Mouse (Mus musculus) brown adipose tissue, adult 24 weeks (tissue): ENCODE results near the gene Fbxl17. TPM values are rescaled to one million over a fixed set of nuclear protein-coding genes. Genes with fewer than 3 reads are reported as not detected.

ENCODE experiments used
- H3K27ac ChIP-seq: fragments of 200-500 bp; replicated peaks from 2 replicates; pipeline ENCODE4 v1.5.1; 2012; ENCODE audit warnings: low read depth, mild to moderate bottlenecking, low read length
- H3K4me1 ChIP-seq: fragments of 200-500 bp; 2 replicates; pipeline ENCODE4 v1.6.1; 2012; ENCODE audit warnings: low read length, mixed read lengths; ENCODE audit not compliant: control insufficient read depth, insufficient read depth, insufficient read length
- H3K4me3 ChIP-seq: fragments of 200-500 bp; 2 replicates; pipeline ENCODE4 v1.5.1; 2012; ENCODE audit warnings: low read depth, mild to moderate bottlenecking, low read length, moderate library complexity; ENCODE audit not compliant: insufficient read depth
- polyA plus RNA-seq: library from polyadenylated mRNA; stranded (reverse); fragments of >200 nt; gene quantifications from 2 replicates; pipeline ENCODE4 v1.2.4, GENCODE M21; 2012; ENCODE audit not compliant: missing spikeins, insufficient read depth, insufficient read length

Gene Fbxl17
- polyA plus RNA-seq, 1 experiment = 9.7 TPM

DNA sequence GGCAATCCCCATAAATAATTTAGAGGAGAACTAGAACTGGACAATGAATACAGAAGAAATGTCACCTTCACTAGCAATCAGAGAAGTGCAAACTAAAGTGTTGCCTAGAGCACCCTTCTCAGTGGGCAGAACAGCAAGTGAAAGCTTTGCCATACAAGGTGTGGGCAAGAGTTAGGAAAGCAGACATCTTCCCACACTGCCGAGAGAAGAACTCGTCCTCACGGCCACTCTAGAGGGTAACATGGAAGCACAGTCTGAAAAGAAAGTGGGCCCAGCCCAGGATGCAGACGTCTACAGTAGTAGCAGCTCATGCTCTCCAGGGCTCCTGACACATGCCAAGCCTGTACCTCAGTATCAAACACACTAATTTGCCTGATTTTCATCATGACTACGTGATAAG, 387.0 kb downstream of the Fbxl17 start:
- Histone ChIP-seq H3K4me1 (0 out of 2 replicates have a peak, but pooled peaks cover 2% of the 10 kb centered on the region), H3K27ac (no peak overlapping the region), H3K4me3 (no peak overlapping the region)

DNA sequence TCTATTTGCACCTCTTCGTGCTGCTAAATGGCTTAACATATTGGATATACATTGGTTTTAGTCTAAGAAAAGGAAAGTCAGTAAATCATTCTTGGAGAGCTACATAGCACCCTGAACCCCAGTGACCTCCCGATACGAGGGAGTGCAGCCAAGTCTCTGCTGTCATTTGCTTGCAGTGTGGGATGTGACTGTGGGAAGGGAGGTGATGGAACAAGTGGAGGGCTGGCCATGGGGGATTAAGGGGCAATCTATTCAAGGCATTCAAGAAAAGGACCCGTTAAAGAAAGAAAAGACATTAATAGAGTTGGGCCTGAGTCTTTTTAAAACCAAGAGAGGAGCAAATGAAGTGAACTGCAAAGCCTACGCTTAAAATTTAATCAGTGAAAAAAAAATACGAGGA, 388.8 kb downstream of the Fbxl17 start:
- Histone ChIP-seq H3K4me3 (no peak overlapping the region), H3K27ac (no peak overlapping the region)

DNA sequence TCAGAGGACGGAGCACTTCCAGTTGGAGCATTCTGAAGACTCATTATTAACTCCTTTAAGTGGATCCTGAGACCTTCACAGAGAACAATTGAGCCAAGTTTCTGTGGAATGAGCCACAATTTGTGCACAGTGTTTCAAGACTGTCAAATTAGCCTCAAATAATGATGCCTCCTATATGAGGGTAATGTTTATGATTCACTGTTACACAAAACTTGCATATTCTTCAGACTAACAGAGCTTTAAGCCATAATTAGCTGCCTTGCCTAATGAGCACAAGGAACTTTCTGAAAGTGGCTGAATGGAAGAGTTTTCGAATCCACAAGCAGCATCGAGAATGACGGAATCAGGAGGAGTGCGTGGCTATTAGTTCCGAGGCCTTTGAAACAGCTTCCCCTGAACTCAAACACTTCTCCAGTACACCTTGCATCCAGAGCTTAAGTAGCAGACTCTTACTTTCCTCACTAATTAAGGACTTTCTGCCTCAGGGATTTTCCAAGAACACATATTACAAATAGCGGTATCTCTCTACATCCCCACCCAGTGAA, 389.5 kb downstream of the Fbxl17 start:
- H3K4me1 ChIP-seq = 0 out of 2 replicates have a peak, but pooled peaks cover 2% of the 10 kb centered on the region
- H3K4me3 ChIP-seq = no peak overlapping the region
- no peak overlapping the region for H3K27ac ChIP-seq

More for the DNA sequence above, 388.8 kb downstream of the Fbxl17 start:
- H3K4me1 ChIP-seq = 0 out of 2 replicates have a peak, but pooled peaks cover 2% of the 10 kb centered on the region

DNA sequence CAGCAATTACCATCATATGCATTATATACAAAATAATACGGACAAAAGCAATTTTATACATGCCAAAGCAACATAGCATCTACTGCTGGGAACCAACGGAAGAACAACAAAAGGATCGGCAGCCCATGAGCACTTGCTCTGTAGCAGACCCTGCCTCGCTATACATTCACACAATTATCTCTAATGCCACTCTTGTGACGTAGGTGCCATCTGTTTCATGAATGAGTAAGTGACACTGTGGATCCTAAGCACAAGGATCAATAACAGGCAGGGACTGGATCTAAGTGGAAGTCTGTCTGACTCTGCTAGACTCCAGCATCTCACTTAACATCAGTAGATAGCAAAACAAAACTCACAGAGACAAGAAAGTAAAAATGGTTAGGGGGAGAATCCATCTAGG, 391.8 kb downstream of the Fbxl17 start:
- no peak overlapping the region for H3K4me3 ChIP-seq
- H3K27ac ChIP-seq = no peak overlapping the region
- H3K4me1 ChIP-seq = 0 out of 2 replicates have a peak, but pooled peaks cover 2% of the 10 kb centered on the region

DNA sequence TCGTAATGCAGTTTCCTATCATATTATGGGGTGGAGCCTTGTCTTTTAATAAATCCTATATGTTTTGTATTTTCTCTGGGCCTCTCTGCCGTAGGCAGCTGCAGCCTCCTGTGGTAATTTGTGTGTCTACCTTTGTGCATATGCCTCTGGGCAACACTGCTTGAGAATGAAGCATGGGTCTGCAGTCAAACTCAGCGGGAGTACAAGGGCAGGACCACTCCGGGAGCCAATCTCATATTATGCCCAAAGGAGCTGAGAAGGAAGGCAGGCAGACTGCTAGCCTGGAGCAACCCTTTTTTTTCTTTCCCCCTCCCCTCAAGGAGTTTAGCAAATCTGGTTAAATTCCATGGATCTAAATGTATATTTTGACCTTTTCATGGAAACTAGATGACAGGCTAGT, 392.3 kb downstream of the Fbxl17 start:
- no peak overlapping the region for H3K4me3 ChIP-seq
- H3K27ac ChIP-seq = no peak overlapping the region
- H3K4me1 ChIP-seq = 0 out of 2 replicates have a peak, but pooled peaks cover 2% of the 10 kb centered on the region

DNA sequence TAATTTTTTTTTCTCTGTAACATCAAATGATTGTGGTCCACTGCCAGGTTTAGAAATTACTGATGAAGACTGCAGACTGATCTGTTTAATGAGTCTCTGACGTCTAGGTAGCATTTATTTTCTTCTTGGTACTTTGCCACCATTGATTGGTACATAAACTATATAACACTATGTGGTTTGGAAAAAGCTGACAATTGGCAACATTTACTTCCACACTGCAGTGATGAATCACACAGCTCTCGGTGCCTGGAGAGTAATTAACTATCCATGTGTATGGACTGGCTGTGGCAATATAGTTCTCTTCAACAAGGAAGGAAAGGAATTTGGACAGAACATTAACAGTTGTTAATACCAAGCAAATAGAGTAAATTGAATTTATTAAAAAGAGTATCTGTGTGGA, 404.3 kb downstream of the Fbxl17 start:
- Histone ChIP-seq H3K4me3 (no peak overlapping the region), H3K4me1 (no peaks in the 10 kb centered on the region; the same call in 1 of the 2 replicates), H3K27ac (no peak overlapping the region)

DNA sequence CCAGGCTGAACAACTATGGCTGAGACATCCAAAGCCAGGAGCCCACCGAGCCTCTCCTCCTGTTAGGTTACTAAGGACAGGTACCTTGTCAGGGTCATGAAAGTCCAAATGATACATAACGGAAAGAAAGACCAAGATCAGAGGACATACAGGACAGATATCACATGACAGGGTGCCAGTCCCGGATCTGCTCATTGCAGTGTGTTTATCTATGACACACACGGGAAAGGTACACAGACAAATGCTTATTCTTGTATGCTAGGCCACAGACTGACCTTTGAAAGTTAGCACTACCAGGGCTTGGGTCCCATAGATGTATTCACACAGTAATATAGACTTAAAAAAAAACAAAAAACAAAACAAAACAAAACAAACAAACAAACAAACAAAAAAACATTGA, 404.8 kb downstream of the Fbxl17 start:
- Histone ChIP-seq H3K4me3 (no peak overlapping the region), H3K4me1 (no peaks in the 10 kb centered on the region; the same call in 1 of the 2 replicates), H3K27ac (no peak overlapping the region)

DNA sequence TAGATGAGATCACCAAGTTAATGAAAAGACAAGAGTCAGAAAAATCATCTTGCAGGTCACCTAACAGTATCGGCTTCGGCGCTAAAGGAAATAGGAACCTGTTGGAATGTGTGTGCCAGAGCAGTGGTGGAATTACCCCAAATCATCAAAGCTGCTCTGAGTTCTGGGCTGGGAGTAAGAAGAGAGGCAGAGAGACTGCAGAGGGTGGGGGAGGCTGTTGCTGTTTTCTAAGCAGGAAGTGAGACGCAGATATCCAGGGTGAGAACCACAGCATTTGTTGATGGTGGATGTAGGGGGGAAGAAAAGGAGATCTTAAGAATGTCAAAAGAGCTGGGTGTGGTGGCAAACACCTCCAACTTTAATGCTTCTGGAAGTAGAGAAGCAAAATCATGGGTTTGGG, 406.6 kb downstream of the Fbxl17 start:
- Histone ChIP-seq H3K27ac (no peak overlapping the region), H3K4me3 (no peak overlapping the region), H3K4me1 (no peaks in the 10 kb centered on the region; the same call in none of the 2 replicates)

DNA sequence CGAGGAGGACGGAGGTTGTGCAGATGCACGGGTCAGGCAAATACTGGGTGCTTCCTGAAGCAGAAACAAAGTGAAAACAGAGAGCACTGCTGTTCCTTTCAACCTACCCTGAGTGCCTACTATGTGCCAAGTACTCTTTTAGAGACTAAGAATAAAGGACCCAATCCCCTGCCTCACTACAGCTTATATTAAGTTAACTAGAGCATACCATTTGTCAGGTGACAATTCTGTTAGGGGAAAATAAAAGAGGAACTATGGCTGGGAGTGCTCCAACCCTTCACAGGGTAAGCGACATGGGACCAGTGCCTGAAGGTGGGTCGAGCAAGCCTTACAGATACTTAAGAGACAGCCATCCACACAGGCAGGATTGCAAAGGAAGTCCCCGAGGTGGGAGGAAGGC, 407.0 kb downstream of the Fbxl17 start:
- H3K4me3 ChIP-seq = no peak overlapping the region
- H3K4me1 ChIP-seq = no peaks in the 10 kb centered on the region; the same call in none of the 2 replicates
- no peak overlapping the region for H3K27ac ChIP-seq

DNA sequence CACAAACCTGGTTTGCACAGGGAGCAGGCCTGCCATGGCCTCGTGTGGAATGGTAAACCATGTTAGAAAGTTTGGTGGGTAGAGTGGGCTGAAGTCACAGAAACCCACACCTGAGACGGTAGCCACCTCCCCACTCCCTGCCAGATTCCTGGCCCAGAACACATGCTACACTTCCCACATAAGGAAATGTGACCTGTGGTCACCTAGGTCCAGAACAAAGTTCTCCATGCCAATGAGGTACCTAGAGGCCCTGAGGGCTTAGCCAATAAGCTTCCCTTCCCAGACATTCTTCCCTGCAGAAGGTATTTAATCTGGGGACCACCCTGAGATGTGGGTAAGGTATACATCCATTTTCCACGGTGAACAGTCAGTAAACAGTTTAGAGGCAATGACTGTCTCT, 409.7 kb downstream of the Fbxl17 start:
- H3K27ac ChIP-seq = no peak overlapping the region
- no peak overlapping the region for H3K4me3 ChIP-seq
- H3K4me1 ChIP-seq = peaks cover 3% of the 10 kb centered on the region

DNA sequence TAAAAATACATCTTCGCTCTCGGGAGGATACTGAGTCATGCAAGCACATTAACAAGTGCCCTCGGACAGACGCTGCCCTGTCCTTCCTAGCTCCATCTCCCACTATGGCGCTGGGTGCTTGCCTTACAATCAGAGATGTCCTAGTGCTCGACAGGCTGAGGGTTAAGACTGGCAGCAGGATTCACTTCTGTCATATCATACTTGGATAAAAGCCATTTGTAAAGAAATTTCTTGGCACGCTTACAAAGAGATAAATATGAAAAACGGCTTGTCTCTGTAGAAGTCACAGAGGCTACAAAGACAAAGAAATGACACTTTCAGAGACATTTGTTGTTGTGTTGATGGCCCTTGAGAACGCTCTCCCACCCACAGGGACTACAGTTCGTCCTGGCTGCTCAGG, 412.6 kb downstream of the Fbxl17 start:
- Histone ChIP-seq H3K4me3 (no peak overlapping the region), H3K4me1 (peaks cover 3% of the 10 kb centered on the region; the same call in 1 of the 2 replicates), H3K27ac (no peak overlapping the region)

DNA sequence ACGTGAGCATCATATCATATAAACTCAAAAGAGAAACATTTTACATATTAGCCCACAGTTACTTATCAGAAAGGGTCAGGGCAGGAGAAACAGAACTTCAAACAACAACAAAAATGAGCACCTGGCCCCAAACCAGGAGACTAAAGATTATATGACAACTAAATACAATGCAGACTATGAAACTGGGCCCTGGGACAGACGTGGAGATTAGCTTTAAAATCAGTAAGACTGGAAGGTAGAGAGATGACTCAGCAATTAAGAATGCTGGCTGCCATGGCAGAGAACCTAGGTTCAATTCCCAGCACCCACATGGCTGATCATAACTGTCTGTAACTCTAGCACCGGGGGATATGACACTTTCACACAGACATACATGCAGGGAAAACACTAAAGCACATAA, 413.3 kb downstream of the Fbxl17 start:
- Histone ChIP-seq H3K27ac (no peak overlapping the region), H3K4me1 (peaks cover 3% of the 10 kb centered on the region; the same call in 1 of the 2 replicates), H3K4me3 (no peak overlapping the region)

DNA sequence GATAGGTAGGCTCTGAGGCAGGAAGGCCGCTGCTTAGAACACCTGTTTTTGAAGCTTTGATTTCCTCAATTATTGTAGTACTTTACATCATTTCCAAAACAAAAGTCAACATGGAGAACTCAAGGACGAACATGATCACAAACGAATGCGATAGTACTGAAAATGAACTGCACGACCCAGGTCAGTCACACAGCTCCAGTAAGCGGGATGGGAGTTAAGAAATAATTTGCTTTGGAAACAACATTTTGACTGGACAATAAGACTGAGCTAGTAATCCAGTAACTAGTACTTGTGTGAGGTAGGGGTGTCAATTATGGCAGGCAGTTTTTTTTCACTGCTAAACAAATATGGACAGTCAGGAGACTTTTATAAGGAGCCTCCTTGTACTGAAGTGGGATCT, 414.6 kb downstream of the Fbxl17 start:
- H3K4me1 ChIP-seq = peaks cover 3% of the 10 kb centered on the region; the same call in 1 of the 2 replicates

DNA sequence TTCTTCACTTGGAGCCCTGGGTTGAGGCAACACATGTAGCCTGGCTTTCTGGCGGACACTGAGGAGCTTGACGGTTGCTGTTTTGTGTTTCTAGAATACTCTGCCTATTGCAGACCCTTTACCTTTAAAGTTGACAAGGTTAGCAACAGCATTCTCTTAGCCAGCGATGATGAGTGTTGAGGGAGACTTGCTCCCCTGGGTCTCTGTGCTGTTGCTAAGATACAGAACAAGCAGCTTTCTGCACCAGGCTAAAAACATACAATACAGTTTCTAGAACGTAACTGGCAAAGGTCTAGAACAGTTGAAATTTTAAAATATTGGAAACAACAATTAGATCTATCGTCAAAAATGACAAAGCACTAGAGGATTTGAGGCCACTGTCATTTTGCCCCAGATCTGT, 420.7 kb downstream of the Fbxl17 start:
- H3K4me3 ChIP-seq = no peak overlapping the region
- H3K4me1 ChIP-seq = no peaks in the 10 kb centered on the region
- no peak overlapping the region for H3K27ac ChIP-seq

More for the DNA sequence above, 414.6 kb downstream of the Fbxl17 start:
- Histone ChIP-seq H3K27ac (no peak overlapping the region), H3K4me3 (no peak overlapping the region)

DNA sequence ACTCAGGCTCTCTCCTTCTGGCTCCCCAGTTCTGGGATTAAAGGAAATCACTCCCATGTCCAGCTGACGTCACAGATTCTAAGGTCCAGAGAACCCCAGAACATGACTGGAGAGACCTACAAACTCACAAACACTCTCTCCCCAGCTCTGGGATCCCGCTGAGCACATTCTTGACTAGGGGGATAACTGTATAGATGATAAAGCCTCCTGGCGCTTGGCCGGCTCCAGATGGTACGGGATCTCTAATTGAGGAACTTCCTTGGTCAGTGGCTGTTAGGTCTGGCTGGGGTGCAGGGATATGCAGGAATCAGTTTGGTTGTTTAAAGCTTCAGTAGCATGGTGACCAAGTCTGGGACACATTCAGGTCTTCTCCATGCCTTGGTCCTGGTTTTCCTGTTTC, 422.3 kb downstream of the Fbxl17 start:
- H3K4me1 ChIP-seq = no peaks in the 10 kb centered on the region
- H3K4me3 ChIP-seq = no peak overlapping the region
- no peak overlapping the region for H3K27ac ChIP-seq

DNA sequence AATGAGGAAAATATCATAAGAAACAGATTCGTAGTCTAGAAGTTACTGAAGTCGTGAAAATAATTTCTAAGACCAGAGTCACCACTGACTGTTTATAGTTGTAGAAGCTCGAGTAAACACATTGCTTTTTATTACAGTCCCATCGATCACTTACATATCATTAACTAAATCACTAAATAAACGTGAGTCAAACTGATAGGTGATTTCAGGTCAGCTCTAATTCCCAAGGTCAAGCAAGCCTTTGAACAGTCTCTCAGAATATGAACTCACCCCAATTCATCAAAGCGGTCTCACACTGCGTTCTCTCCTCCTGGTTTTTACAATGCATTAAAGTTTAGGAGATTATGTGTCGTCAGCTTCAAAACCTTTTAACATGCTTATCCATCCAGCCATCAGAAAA, 423.2 kb downstream of the Fbxl17 start:
- H3K27ac ChIP-seq = no peak overlapping the region
- no peaks in the 10 kb centered on the region for H3K4me1 ChIP-seq
- no peak overlapping the region for H3K4me3 ChIP-seq
